Mouse (Mus musculus): ENCODE measurements around the gene Pes1. TPM values are rescaled to one million over a fixed set of nuclear protein-coding genes. Genes with fewer than 3 reads are reported as not detected.

The Pes1 gene
- total and polyA plus RNA-seq, 3 experiments, result 240 to 498 (median 301) TPM

- TF ChIP-seq CHD1 (IDR thresholded peaks at IDR 0.05; ENCODE audit: low read depth, low read length) (peak; percentile 97; the same call in 1 of the 2 replicates), NRF1 (IDR thresholded peaks at IDR 0.05; ENCODE audit: insufficient read depth, low read depth, low read length, poor library complexity, severe bottlenecking) (no peak), USF2 (IDR thresholded peaks at IDR 0.05; ENCODE audit: borderline replicate concordance in 1 of 2, insufficient read depth in 1 of 2, low read depth in 1 of 2, low read length in 2 of 2) (no peak)
Observed at GRCm38 (mm10) chr11:3964416-3965172, 819 bp downstream of the Pes1 start (continued).

DNA sequence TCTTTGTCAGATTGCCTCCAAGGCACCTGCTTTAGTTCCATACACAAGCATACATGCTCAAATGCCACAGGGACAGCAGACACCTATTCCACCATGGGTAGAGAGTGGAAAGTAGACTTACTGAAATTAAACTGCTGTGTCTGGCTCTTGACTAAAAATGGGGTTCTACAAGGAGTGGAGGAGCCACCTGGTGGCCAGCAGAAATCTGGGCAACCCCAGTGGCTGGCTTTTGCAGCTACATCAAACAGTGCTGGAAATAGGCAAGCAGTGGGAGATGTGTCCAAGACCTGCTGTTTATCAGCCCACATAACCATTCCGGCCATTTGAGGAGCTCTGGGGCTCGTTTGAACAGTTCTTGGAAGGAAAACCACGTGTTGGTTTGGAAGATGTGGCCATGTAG is 6.1 kb downstream of the Pes1 start:
- Histone ChIP-seq H3K4me3 (ENCODE audit: control insufficient read depth in 1 of 2, insufficient read depth in 1 of 2, low read depth in 2 of 2, low read length in 2 of 2) (no peak overlapping the region), H3K9me3 (replicated peaks; ENCODE audit: insufficient read depth, low read length) (no peaks in the 10 kb centered on the region), H3K79me2 (ENCODE audit: control insufficient read depth, insufficient read depth, low read length, poor library complexity) (peaks cover 34% of the 10 kb centered on the region), H3K4me1 (ENCODE audit: control insufficient read depth in 1 of 2, insufficient read depth in 2 of 2, low read length in 2 of 2) (peaks cover 10 to 13% of the 10 kb centered on the region in 2 experiments), H3K27ac (ENCODE audit: control insufficient read depth, low read depth, low read length) (no peak overlapping the region), H3K9ac (ENCODE audit: control insufficient read depth, low read depth, low read length, poor library complexity, severe bottlenecking) (no peak overlapping the region), H3K27me3 (ENCODE audit: control insufficient read depth in 1 of 2, insufficient read depth in 2 of 2, low read length in 2 of 2) (no peaks in the 10 kb centered on the region), H3K36me3 (ENCODE audit: control insufficient read depth in 1 of 2, insufficient read depth in 2 of 2, low read length in 2 of 2) (peaks cover 19 to 42% of the 10 kb centered on the region in 2 experiments)
- TF ChIP-seq ETS1 (IDR thresholded peaks at IDR 0.05; ENCODE audit: low read depth, low read length), result no peak
- TF ChIP-seq BHLHE40 (IDR thresholded peaks at IDR 0.05; ENCODE audit: borderline replicate concordance, low read depth, low read length), result no peak
- TF ChIP-seq CTCF (IDR thresholded peaks at IDR 0.05 in 2 of 3, conservative IDR thresholded peaks at IDR 0.05 in 1 of 3; ENCODE audit: control insufficient read depth in 1 of 3, insufficient read depth in 1 of 3, low read depth in 2 of 3, low read length in 3 of 3, poor library complexity in 1 of 3, severe bottlenecking in 1 of 3), result peak in 2 of 3 experiments; percentile 45 to 55; a peak in 4 of 6 replicates
- 0 out of 2 replicates have a peak, but pooled peaks have one; percentile 17 for TF ChIP-seq SIN3A (IDR thresholded peaks at IDR 0.05; ENCODE audit: low read length)
- 0 out of 2 replicates have a peak, but pooled peaks have one; percentile 5 for TF ChIP-seq NELFE (IDR thresholded peaks at IDR 0.05; ENCODE audit: low read depth, low read length)
- DNase-seq (ENCODE audit: low read depth, low spot score), result peak; percentile 54

GRCm38 (mm10) chr11:3970361-3970760 is 6.6 kb downstream of the Pes1 start:
- Histone ChIP-seq H3K9ac (ENCODE audit: control insufficient read depth, low read depth, low read length, poor library complexity, severe bottlenecking) (no peak overlapping the region), H3K9me3 (replicated peaks; ENCODE audit: insufficient read depth, low read length) (no peaks in the 10 kb centered on the region), H3K4me1 (ENCODE audit: control insufficient read depth in 1 of 2, insufficient read depth in 2 of 2, low read length in 2 of 2) (peaks cover 7 to 9% of the 10 kb centered on the region in 2 experiments), H3K27me3 (ENCODE audit: control insufficient read depth in 1 of 2, insufficient read depth in 2 of 2, low read length in 2 of 2) (no peaks in the 10 kb centered on the region), H3K4me3 (ENCODE audit: control insufficient read depth in 1 of 2, insufficient read depth in 1 of 2, low read depth in 2 of 2, low read length in 2 of 2) (no peak overlapping the region), H3K27ac (ENCODE audit: control insufficient read depth, low read depth, low read length) (no peak overlapping the region), H3K79me2 (ENCODE audit: control insufficient read depth, insufficient read depth, low read length, poor library complexity) (peaks cover 30% of the 10 kb centered on the region), H3K36me3 (ENCODE audit: control insufficient read depth in 1 of 2, insufficient read depth in 2 of 2, low read length in 2 of 2) (peaks cover 15 to 46% of the 10 kb centered on the region in 2 experiments)
- DNase-seq (ENCODE audit: low read depth, low spot score), result no peak
- TF ChIP-seq MYC (IDR thresholded peaks at IDR 0.05; ENCODE audit: low read depth, low read length), result no peak
- TF ChIP-seq E2F4 (IDR thresholded peaks at IDR 0.05; ENCODE audit: borderline replicate concordance, low read depth, low read length), result no peak
- TF ChIP-seq TAL1 (IDR thresholded peaks at IDR 0.05; ENCODE audit: low read length), result no peak
- TF ChIP-seq ZNF384 (IDR thresholded peaks at IDR 0.05; ENCODE audit: low read depth, low read length), result no peak
- TF ChIP-seq MYB (IDR thresholded peaks at IDR 0.05; ENCODE audit: low read depth, low read length), result no peak
- no peak for TF ChIP-seq ZC3H11A (IDR thresholded peaks at IDR 0.05; ENCODE audit: low read depth, low read length)
- no peak for TF ChIP-seq HCFC1 (IDR thresholded peaks at IDR 0.05; ENCODE audit: low read depth, low read length)
- no peak for TF ChIP-seq MAZ (IDR thresholded peaks at IDR 0.05; ENCODE audit: low read depth, low read length)
- no peak for TF ChIP-seq GATA1 (IDR thresholded peaks at IDR 0.05; ENCODE audit: low read depth, low read length)
- no peak for TF ChIP-seq USF1 (IDR thresholded peaks at IDR 0.05; ENCODE audit: low read depth, low read length)
- no peak for TF ChIP-seq KAT2A (conservative IDR thresholded peaks at IDR 0.05; ENCODE audit: low read depth, low read length)
- TF ChIP-seq UBTF (IDR thresholded peaks at IDR 0.05; ENCODE audit: borderline replicate concordance, insufficient read depth, low read depth, low read length), result no peak
- TF ChIP-seq TCF12 (IDR thresholded peaks at IDR 0.05; ENCODE audit: low read depth, low read length), result no peak
- TF ChIP-seq POLR2AphosphoS5 (IDR thresholded peaks at IDR 0.05; ENCODE audit: borderline replicate concordance, low read depth, low read length), result no peak
- no peak for TF ChIP-seq SIN3A (IDR thresholded peaks at IDR 0.05; ENCODE audit: low read length)
- no peak for TF ChIP-seq JUND (IDR thresholded peaks at IDR 0.05; ENCODE audit: low read depth, low read length)
- no peak for TF ChIP-seq GABPA (IDR thresholded peaks at IDR 0.05; ENCODE audit: low read depth, low read length)
- TF ChIP-seq ZKSCAN1 (IDR thresholded peaks at IDR 0.05; ENCODE audit: low read depth, low read length), result no peak
